Mouse (Mus musculus): Measurements from ENCODE around the gene Lars2. TPM values are rescaled to one million over a fixed set of nuclear protein-coding genes. Genes with fewer than 3 reads are reported as not detected.

Lars2 gene
- 90.0 and 255 TPM in 2 replicates for polyA plus RNA-seq (2012; rRNA removed)

DNA sequence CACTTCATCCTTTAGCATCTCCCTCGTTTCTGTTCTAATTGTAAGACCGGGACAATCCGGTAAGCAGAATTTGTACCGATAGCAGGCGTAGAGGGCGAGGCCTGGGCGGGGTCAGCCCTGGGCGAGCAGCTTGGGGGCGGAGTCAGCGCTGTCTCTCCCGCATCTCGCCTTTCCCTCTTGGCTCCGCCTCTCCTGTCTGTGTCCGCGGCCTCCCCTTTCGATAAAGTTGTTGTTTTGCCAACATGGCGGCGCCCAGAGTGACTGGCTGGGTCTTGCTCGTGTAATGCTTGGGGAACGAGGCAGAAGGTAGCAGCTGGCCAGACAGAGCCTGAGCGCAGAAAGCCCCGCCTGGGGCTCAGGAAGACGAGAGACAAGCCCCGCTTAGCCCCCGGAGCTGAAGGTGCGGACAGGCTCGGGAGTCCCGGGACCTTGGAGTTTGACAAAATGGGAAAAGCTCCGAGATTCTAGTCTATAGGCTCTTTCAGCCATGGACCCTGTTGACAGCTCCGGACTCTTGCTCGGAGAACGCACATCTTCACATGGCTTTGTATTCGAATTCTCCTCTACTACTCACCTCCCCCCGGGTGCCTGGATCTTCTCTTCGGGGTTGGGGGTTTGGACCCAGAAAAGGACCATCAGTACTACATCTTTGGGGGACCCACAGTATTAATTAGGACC lies at the start of gene Lars2:
Gene Lars2, plus strand, starts transcription at position 220 of the 678 bp plus-strand sequence.

DNA sequence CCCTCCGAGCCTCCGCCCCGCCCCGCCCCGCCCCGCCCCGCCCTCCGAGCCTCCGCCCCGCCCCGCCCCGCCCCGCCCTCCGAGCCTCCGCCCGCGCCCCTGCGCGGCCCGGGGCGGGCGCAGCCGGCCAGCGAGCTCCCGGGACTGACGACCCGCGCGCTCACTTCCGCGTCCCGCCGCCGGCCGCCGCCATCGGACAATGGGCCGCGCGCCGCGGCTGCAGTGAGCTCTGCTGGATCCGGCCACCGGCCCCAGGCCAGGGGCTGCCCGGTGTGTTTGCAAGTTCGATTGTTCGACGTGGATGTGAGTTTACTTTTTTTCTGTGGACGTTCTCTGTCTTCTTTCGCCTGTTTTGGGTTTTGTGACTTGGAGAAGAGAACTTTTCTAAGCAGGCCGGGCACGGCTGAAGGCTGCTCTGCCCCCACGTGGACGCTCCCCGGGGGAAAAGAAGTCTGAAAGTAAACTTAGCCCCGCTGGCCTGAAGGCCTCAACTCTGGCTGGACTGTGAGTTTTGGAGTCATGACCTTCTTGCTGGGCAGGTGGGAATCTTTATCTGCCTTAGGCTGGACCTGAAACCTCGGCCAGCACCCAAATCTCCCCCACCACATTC lies 112.0 kb downstream of the Lars2 start, which contains the start of gene Limd1:
Gene Limd1, plus strand, starts transcription at position 121 of the 610 bp plus-strand sequence.

Other genes with a start within 250 kb of the Lars2 start
- 131 and 140 TPM in 2 replicates for gene Clec3b, start 216.0 kb upstream of the Lars2 start, polyA plus RNA-seq (2012; rRNA removed)
- 29.7 and 31.2 TPM in 2 replicates for gene Cdcp1, start 150.9 kb upstream of the Lars2 start, polyA plus RNA-seq (2012; rRNA removed)
- gene Tmem158, start 106.2 kb upstream of the Lars2 start, polyA plus RNA-seq (2012; rRNA removed): 49.6 and 53.5 TPM in 2 replicates
- gene Limd1, start 111.8 kb downstream of the Lars2 start, polyA plus RNA-seq (2012; rRNA removed): 41.3 and 42.5 TPM in 2 replicates
- gene Sacm1l, start 162.8 kb downstream of the Lars2 start, polyA plus RNA-seq (2012; rRNA removed): 3.8 and 4.2 TPM in 2 replicates

All from colon, adult 2 months (tissue).